Mouse (Mus musculus): ENCODE results near the gene Sdc4. TPM values are rescaled to one million over a fixed set of nuclear protein-coding genes. Genes with fewer than 3 reads are reported as not detected.

Gene Sdc4
- polyA plus RNA-seq (2015; fragmentation: Nextera tagmentation; extraction: Ambion mirVana), result 130 and 138 TPM in 2 replicates

DNA sequence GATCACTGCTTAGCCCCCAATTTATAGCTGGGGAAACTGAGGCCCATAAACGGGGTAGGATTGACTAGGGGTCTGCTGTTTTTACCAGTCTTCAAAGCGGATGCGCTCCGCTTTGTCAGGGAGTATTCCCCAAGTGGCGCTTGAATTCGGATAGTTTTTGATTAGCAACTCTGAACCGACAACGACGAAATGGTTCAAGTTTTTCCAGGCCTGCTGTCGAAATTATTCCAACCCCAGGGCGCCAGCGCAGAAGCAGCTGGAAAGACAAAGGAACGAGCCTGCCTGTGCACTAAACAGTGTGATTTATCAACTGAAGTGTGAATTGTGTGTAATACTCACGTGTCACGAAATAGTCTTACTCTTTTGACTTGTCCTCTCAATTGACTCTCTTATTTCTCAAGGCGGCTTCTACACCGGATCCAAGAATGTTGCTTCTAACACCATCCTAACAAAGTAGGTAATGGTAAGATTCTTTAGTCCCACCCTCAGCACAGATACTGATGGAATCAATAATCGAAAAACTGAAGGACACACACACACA is at the start of gene Sdc4:
Gene Sdc4, minus strand, starts transcription at position 428 of the 541 bp plus-strand sequence.
- WGBS, result 12% methylated on average over 18 of the region's 18 CpGs
- Histone ChIP-seq H3K27me3 (replicated peaks; ENCODE audit: control insufficient read depth, insufficient read depth, low read length) (no peaks in the 10 kb centered on the region), H3K4me2 (ENCODE audit: low read depth, low read length) (peak within 1 kb of the TSS; percentile 84), H3K9me3 (ENCODE audit: control insufficient read depth, low read length) (no peaks in the 10 kb centered on the region), H3K4me1 (ENCODE audit: control insufficient read depth, insufficient read depth, low read length) (peaks cover 18% of the 10 kb centered on the region), H3K27ac (ENCODE audit: low read length) (peak within 1 kb of the TSS; percentile 83), H3K4me3 (ENCODE audit: low read length) (peak within 1 kb of the TSS; percentile 76), H3K36me3 (ENCODE audit: control insufficient read depth, insufficient read depth, low read length) (no peaks in the 10 kb centered on the region), H3K9ac (ENCODE audit: low read depth, low read length) (peak within 1 kb of the TSS; percentile 91)
- ATAC-seq, result no peak

DNA sequence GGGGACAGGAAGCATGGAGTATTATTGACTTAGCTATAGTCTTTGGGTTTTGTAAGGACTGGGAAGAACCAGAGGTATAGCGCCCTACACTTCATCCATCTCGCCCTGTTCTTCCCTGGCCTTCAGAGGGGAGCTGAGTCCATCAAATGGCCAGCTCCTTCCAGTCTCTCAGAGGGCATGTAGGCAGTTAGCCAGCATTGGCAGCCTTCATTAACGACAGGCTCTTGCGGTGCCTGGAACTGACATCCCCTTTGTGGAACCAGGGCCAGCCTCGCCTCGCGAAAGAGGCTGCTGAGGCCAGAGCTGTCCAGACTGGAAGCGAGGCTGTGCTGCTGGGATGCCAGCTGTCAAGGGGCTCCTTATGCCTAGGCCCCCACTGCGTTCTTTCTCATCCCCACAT is 44.1 kb upstream of the Sdc4 start:
- no peaks in the 10 kb centered on the region for H3K36me3 ChIP-seq (ENCODE audit: control insufficient read depth, insufficient read depth, low read length)
- H3K9ac ChIP-seq (ENCODE audit: low read depth, low read length), result no peak overlapping the region
- no peak for ATAC-seq
- H3K27ac ChIP-seq (ENCODE audit: low read length), result no peak overlapping the region
- no peaks in the 10 kb centered on the region for H3K9me3 ChIP-seq (ENCODE audit: control insufficient read depth, low read length)
- peaks cover 11% of the 10 kb centered on the region for H3K4me1 ChIP-seq (ENCODE audit: control insufficient read depth, insufficient read depth, low read length)
- 73% methylated on average over 9 of the region's 9 CpGs for WGBS
- no peak overlapping the region; the same call in 1 of the 2 replicates for H3K4me2 ChIP-seq (ENCODE audit: low read depth, low read length)
- no peak overlapping the region for H3K4me3 ChIP-seq (ENCODE audit: low read length)
- H3K27me3 ChIP-seq (replicated peaks; ENCODE audit: control insufficient read depth, insufficient read depth, low read length), result no peaks in the 10 kb centered on the region

DNA sequence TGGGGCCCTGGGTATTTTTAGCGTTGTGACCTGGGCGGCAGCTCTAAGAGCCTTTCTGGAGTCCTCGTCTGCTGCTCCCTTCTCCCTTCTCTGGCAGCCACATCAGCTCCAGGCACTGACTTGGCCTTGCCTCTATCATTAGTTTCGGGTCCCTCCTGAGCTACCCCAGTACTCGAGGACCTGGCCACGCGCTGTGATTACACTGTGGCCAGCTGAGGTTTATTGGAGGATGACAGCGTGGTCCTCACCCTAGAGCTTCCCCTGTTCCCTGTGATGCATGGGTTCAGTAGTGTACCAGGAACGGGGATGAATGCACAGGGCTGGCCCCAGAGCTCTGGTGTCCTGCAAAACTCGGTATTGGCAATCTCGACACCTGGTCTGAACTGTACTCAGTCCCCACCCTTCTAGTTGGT is 43.4 kb upstream of the Sdc4 start:
- Histone ChIP-seq H3K4me2 (ENCODE audit: low read depth, low read length) (peak overlapping the region; percentile 99), H3K27ac (ENCODE audit: low read length) (no peak overlapping the region), H3K4me3 (ENCODE audit: low read length) (peak overlapping the region; percentile 88), H3K9ac (ENCODE audit: low read depth, low read length) (peak overlapping the region; percentile 83), H3K4me1 (ENCODE audit: control insufficient read depth, insufficient read depth, low read length) (peaks cover 11% of the 10 kb centered on the region), H3K36me3 (ENCODE audit: control insufficient read depth, insufficient read depth, low read length) (no peaks in the 10 kb centered on the region), H3K9me3 (ENCODE audit: control insufficient read depth, low read length) (no peaks in the 10 kb centered on the region), H3K27me3 (replicated peaks; ENCODE audit: control insufficient read depth, insufficient read depth, low read length) (no peaks in the 10 kb centered on the region)
- 8% methylated on average over 11 of the region's 11 CpGs for WGBS
- peak; percentile 34 for ATAC-seq

DNA sequence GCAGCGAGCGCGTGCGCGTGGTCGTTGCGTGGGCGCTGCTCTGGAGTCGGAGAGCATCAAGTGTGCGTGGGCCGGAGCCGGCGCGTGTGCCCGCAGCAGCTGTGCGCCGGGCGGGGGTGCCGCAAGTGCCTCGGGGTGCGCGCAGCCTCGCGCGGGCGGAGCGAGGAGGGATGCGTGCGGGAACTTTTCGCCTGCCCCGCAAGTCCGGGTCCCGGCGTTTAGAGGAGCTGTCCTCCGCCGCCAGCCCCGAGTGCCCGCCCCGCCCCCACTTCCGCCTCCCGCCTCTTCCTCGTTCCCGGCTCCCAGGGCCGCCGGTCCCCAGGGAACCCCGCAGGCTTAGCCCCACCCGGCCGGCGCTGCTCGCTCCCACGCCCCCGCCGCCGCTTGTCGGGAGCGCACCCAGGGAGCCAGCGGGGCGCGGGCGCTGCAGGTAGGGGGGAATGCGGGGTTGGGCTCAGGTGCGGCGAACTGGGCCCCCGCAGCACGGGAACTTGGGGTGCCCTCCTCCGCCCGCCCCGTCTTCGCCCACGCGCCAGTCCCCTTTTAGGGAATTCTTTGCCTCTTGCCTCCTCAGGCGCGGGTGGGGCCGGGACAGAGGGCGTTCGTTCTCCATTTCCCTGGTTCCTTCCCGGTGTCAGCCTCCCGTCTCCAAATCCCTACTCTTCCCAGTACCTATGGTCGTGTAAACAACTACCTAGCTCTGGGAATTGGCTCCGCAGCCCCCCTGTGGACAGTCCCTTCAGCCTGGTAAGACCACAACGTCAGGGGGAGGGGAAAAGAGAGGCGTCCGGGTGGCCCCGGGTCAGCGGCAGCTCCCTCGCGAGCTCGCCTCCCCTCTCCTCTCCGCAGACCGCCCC is 42.8 kb upstream of the Sdc4 start:
- no peaks in the 10 kb centered on the region for H3K36me3 ChIP-seq (ENCODE audit: control insufficient read depth, insufficient read depth, low read length)
- peak overlapping the region; percentile 83 for H3K9ac ChIP-seq (ENCODE audit: low read depth, low read length)
- H3K27ac ChIP-seq (ENCODE audit: low read length), result peak overlapping the region; percentile 6; the same call in 1 of the 2 replicates
- peaks cover 11% of the 10 kb centered on the region for H3K4me1 ChIP-seq (ENCODE audit: control insufficient read depth, insufficient read depth, low read length)
- H3K4me2 ChIP-seq (ENCODE audit: low read depth, low read length), result peak overlapping the region; percentile 99
- no peaks in the 10 kb centered on the region for H3K27me3 ChIP-seq (replicated peaks; ENCODE audit: control insufficient read depth, insufficient read depth, low read length)
- peak; percentile 84 for ATAC-seq
- no peaks in the 10 kb centered on the region for H3K9me3 ChIP-seq (ENCODE audit: control insufficient read depth, low read length)
- WGBS, result under 1% methylated on average over 67 of the region's 90 CpGs
- peak overlapping the region; percentile 88 for H3K4me3 ChIP-seq (ENCODE audit: low read length)

DNA sequence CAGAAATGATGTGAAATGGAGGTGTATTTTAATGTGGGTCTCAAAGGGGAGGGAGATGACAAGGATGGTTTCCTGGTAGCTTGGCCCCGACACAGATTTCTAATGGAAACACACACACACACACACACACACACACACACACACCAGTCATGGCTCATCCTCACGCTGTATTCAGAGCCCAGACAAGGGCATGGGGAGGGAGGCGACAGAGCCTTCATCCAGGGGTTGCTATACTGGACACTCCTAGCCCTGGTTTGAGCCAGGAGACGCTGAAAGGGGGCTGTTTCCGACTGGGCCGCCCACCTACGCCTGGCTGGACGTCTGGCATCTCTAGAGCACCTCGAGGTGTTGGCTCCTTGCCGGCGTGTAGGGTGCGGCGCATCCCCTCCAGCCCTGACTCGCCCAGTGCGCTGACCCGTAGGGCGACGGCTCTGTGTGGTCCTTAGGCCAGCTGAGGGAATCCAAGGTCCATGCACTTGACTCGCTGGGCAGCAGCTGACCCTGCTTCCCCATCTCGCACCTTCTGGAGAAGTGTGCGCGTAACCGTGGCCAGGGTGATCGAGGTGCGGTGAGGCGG is 42.1 kb upstream of the Sdc4 start, which contains the start of gene Dbndd2:
Gene Dbndd2, plus strand, starts transcription at position 426 of the 577 bp plus-strand sequence.
- H3K27me3 ChIP-seq (replicated peaks; ENCODE audit: control insufficient read depth, insufficient read depth, low read length), result no peaks in the 10 kb centered on the region
- WGBS, result 4% methylated on average over 26 of the region's 26 CpGs
- H3K9ac ChIP-seq (ENCODE audit: low read depth, low read length), result peak within 1 kb of the TSS; percentile 83
- peak; percentile 70 for ATAC-seq
- no peaks in the 10 kb centered on the region for H3K36me3 ChIP-seq (ENCODE audit: control insufficient read depth, insufficient read depth, low read length)
- H3K27ac ChIP-seq (ENCODE audit: low read length), result peak within 1 kb of the TSS; percentile 6; the same call in 1 of the 2 replicates
- H3K4me3 ChIP-seq (ENCODE audit: low read length), result peak within 1 kb of the TSS; percentile 88
- peaks cover 11% of the 10 kb centered on the region for H3K4me1 ChIP-seq (ENCODE audit: control insufficient read depth, insufficient read depth, low read length)
- H3K4me2 ChIP-seq (ENCODE audit: low read depth, low read length), result peak within 1 kb of the TSS; percentile 99
- H3K9me3 ChIP-seq (ENCODE audit: control insufficient read depth, low read length), result no peaks in the 10 kb centered on the region

DNA sequence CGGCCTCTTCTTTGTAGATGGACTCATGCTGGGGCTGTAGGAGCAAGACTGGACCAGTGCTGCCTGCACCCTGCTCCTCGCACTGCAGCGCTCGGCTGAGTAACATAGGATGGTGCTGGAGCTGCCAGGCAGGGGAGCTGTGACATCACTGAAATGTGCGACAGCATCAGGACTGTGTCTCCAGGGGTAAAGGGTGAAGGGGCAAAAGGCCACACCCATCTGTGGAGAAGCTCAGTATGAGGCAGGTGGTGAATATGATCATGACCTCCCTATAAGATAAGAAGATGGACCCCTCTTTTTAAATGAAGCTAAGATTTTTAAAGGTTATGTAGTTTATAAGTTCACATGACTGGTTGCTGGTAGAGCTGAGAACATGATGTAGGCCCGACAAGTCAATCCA is 29.9 kb upstream of the Sdc4 start, which contains the start of gene Trp53tg5:
Gene Trp53tg5, minus strand, starts transcription at position 101 of the 400 bp plus-strand sequence.
- no peak for ATAC-seq
- 84% methylated on average over 6 of the region's 6 CpGs for WGBS

DNA sequence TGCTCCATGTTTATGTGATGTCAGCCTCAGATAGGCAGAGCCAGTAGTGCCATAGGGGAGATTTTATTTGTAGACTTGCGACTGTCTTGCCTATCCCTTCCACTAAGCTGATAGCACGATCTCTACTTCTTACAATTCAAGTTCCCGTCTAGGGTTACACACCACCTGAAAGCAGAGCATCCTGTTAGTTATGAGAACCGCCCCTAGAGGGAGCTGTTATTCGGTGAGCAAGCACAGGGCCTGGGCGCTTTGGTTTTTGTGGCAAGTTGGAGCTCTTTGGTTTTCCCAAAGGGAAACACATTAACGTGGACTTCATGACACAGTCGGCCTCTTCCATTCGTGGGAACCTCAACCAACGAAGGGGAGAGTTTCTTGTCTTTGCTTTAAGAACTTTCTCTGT is 26.6 kb upstream of the Sdc4 start:
- Histone ChIP-seq H3K27ac (ENCODE audit: low read length) (no peak overlapping the region), H3K4me3 (ENCODE audit: low read length) (no peak overlapping the region), H3K9ac (ENCODE audit: low read depth, low read length) (no peak overlapping the region), H3K9me3 (ENCODE audit: control insufficient read depth, low read length) (no peaks in the 10 kb centered on the region), H3K36me3 (ENCODE audit: control insufficient read depth, insufficient read depth, low read length) (no peaks in the 10 kb centered on the region), H3K27me3 (replicated peaks; ENCODE audit: control insufficient read depth, insufficient read depth, low read length) (no peaks in the 10 kb centered on the region), H3K4me1 (ENCODE audit: control insufficient read depth, insufficient read depth, low read length) (no peaks in the 10 kb centered on the region), H3K4me2 (ENCODE audit: low read depth, low read length) (no peak overlapping the region)
- 0 out of 2 replicates have a peak, but pooled peaks have one; percentile 52 for ATAC-seq
- WGBS, result 27% methylated on average over 10 of the region's 10 CpGs

More for the DNA sequence above, 29.9 kb upstream of the Sdc4 start, which contains the start of gene Trp53tg5:
- Histone ChIP-seq H3K9me3 (ENCODE audit: control insufficient read depth, low read length) (no peaks in the 10 kb centered on the region), H3K4me1 (ENCODE audit: control insufficient read depth, insufficient read depth, low read length) (no peaks in the 10 kb centered on the region), H3K36me3 (ENCODE audit: control insufficient read depth, insufficient read depth, low read length) (no peaks in the 10 kb centered on the region), H3K4me3 (ENCODE audit: low read length) (no peak within 1 kb of the TSS), H3K27me3 (replicated peaks; ENCODE audit: control insufficient read depth, insufficient read depth, low read length) (no peaks in the 10 kb centered on the region), H3K27ac (ENCODE audit: low read length) (no peak within 1 kb of the TSS), H3K4me2 (ENCODE audit: low read depth, low read length) (no peak within 1 kb of the TSS), H3K9ac (ENCODE audit: low read depth, low read length) (no peak within 1 kb of the TSS)

DNA sequence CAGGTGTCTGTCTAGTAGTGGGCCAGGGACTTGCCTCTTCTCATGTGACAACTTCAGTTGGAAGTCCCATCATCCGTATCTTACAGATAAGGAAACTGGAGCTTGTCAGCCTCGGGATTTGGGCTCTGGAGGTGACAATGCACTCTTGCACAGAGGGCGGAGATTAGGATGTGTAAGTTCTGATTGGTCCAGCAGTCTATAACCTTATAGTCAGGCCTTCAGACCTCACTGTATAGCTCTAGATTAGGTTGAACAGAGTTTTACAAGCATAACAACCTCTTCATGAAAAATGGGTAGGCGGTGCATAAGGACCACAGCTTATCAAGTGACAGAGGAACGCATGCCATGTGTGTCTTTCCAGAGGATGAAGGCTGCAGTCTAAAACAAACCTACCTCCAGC is 23.1 kb upstream of the Sdc4 start:
- Histone ChIP-seq H3K27me3 (replicated peaks; ENCODE audit: control insufficient read depth, insufficient read depth, low read length) (no peaks in the 10 kb centered on the region), H3K4me3 (ENCODE audit: low read length) (no peak overlapping the region), H3K27ac (ENCODE audit: low read length) (no peak overlapping the region), H3K9ac (ENCODE audit: low read depth, low read length) (no peak overlapping the region), H3K36me3 (ENCODE audit: control insufficient read depth, insufficient read depth, low read length) (peaks cover 5% of the 10 kb centered on the region), H3K4me2 (ENCODE audit: low read depth, low read length) (no peak overlapping the region), H3K4me1 (ENCODE audit: control insufficient read depth, insufficient read depth, low read length) (peaks cover 3% of the 10 kb centered on the region; the same call in 1 of the 2 replicates), H3K9me3 (ENCODE audit: control insufficient read depth, low read length) (no peaks in the 10 kb centered on the region)
- ATAC-seq, result no peak
- WGBS, result 81% methylated on average over 5 of the region's 5 CpGs

DNA sequence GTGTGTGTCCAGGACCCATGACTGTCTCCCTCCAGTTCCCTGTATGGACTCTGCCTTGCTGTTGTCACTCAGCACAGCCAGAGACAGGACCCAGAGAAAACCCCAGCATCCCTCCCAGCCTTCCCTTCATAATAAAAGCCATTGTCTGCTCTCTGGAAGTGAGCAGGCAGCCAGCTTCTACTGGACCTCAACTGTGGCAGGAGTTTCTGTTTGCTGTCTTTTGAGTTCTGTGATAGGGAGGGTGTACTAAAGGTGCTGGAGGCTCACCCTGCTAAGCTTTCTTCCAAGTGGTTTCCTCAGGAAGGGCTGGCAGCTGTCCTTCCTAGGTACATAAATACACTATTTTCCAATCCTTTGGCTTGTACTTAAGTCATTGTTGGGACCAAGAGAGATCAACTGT is 21.5 kb upstream of the Sdc4 start:
- no peak overlapping the region for H3K4me3 ChIP-seq (ENCODE audit: low read length)
- no peak overlapping the region for H3K9ac ChIP-seq (ENCODE audit: low read depth, low read length)
- peaks cover 5% of the 10 kb centered on the region for H3K36me3 ChIP-seq (ENCODE audit: control insufficient read depth, insufficient read depth, low read length)
- no peaks in the 10 kb centered on the region for H3K9me3 ChIP-seq (ENCODE audit: control insufficient read depth, low read length)
- H3K27me3 ChIP-seq (replicated peaks; ENCODE audit: control insufficient read depth, insufficient read depth, low read length), result no peaks in the 10 kb centered on the region
- no peak overlapping the region for H3K4me2 ChIP-seq (ENCODE audit: low read depth, low read length)
- no peak for ATAC-seq
- H3K4me1 ChIP-seq (ENCODE audit: control insufficient read depth, insufficient read depth, low read length), result peaks cover 5% of the 10 kb centered on the region; the same call in 1 of the 2 replicates
- no peak overlapping the region for H3K27ac ChIP-seq (ENCODE audit: low read length)
